Mouse (Mus musculus) B cell, adult (primary cell): ENCODE measurements around the gene Ptpn5. TPM values are rescaled to one million over a fixed set of nuclear protein-coding genes. Genes with fewer than 3 reads are reported as not detected.

Experiments used
- total RNA-seq: library from RNA; stranded (reverse); gene quantifications from 4 replicates; pipeline ENCODE4 v1.2.4, GENCODE M21; 2023; ENCODE audit not compliant: inconsistent age

Ptpn5 gene
- 0.19 to 0.55 TPM in 2 of 4 replicates, not detected in the others for total RNA-seq

DNA sequence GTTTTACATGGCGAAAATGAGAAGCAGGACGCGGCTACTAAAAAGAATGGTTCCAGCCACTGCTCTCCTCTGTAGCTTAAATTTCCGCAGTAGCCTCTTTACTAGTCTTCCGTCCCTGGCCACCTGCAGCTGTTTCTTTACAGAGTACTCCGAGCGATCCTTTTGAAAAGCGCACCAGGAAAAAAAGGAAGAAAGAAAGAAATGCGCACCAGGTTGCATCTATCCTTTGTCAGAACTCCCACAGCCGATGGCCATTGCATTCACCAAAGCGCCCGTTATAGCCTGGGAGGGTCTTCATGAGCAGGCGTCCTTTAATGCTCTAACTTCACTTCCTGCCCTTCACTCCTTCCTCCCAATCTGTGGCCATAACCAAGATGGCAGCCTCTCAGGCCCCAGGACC, at the start of gene Ptpn5:
Gene Ptpn5, minus strand, starts transcription at position 354 of the 400 bp plus-strand sequence.

GRCm38 (mm10) chr7:47050366-47050765, 83.1 kb downstream of the Ptpn5 start, which contains the start of gene Tmem86a:
Gene Tmem86a (plus strand): TSS chr7:47050601.

Other genes starting within 250 kb of the Ptpn5 start
- 55.6 to 62.8 TPM (median 60.6 TPM) in 4 replicates for gene Tsg101, start 213.7 kb downstream of the Ptpn5 start, total RNA-seq
- 4.6 to 8.5 TPM (median 6.1 TPM) in 4 replicates for gene Uevld, start 175.2 kb downstream of the Ptpn5 start, total RNA-seq
- not detected in 4 replicates for gene Gm9999, start 150.1 kb downstream of the Ptpn5 start, total RNA-seq
- gene Spty2d1, start 125.3 kb downstream of the Ptpn5 start, total RNA-seq: 89.3 to 99.8 TPM (median 96.1 TPM) in 4 replicates
- 3.0 to 5.2 TPM (median 4.8 TPM) in 4 replicates for gene Tmem86a, start 83.1 kb downstream of the Ptpn5 start, total RNA-seq
- not detected in 4 replicates for gene Mrgpra6, start 71.2 kb upstream of the Ptpn5 start, total RNA-seq
- gene Mrgpra9, start 119.2 kb upstream of the Ptpn5 start, total RNA-seq: not detected in 4 replicates
- not detected in 4 replicates for gene Mrgpra1, start 220.6 kb upstream of the Ptpn5 start, total RNA-seq